Mouse (Mus musculus) forebrain, postnatal 0 days (tissue): Measurements from ENCODE around the gene Tmem100. TPM values are rescaled to one million over a fixed set of nuclear protein-coding genes. Genes with fewer than 3 reads are reported as not detected.
A peak's percentile ranks its signal among the peaks of the same experiment; 100 is the strongest.

Experiments used
- ATAC-seq: fragments of 200-750 bp; cut with Nextera tagmentation; 2 replicates; pipeline ENCODE4 v1.8.0; 2017; ENCODE audit warnings: mild to moderate bottlenecking, moderate library complexity
- DNase-seq: peaks from one replicate; pipeline ENCODE4 v3.0.0-alpha.2; 2015
- H3K27ac ChIP-seq: fragments of 300-500 bp; sonication (generic); 2 replicates; pipeline ENCODE4 v1.5.1; 2014; ENCODE audit warnings: low read depth, mild to moderate bottlenecking, antibody characterized with exemption, low read length, moderate library complexity, mixed read lengths
- H3K27me3 ChIP-seq: fragments of 300-500 bp; sonication (generic); 2 replicates; pipeline ENCODE4 v1.6.1; 2014; ENCODE audit warnings: mild to moderate bottlenecking, low read length, mixed read lengths; ENCODE audit not compliant: insufficient read depth
- H3K36me3 ChIP-seq: fragments of 300-500 bp; sonication (generic); 2 replicates; pipeline ENCODE4 v1.6.1; 2014; ENCODE audit warnings: mild to moderate bottlenecking, moderate library complexity; ENCODE audit not compliant: insufficient read depth
- H3K4me1 ChIP-seq: fragments of 300-500 bp; sonication (generic); 2 replicates; pipeline ENCODE4 v1.6.1; 2014; ENCODE audit warnings: antibody characterized with exemption; ENCODE audit not compliant: insufficient read depth
- H3K4me2 ChIP-seq: fragments of 300-500 bp; sonication (generic); 2 replicates; pipeline ENCODE4 v1.6.1; 2014; ENCODE audit warnings: low read depth, mild to moderate bottlenecking, moderate library complexity
- H3K4me3 ChIP-seq: fragments of 300-500 bp; sonication (generic); 2 replicates; pipeline ENCODE4 v1.5.1; 2014; ENCODE audit warnings: low read depth, low read length, mixed read lengths
- H3K9ac ChIP-seq: fragments of 300-500 bp; sonication (generic); 2 replicates; pipeline ENCODE4 v1.6.1; 2014; ENCODE audit warnings: mild to moderate bottlenecking
- H3K9me3 ChIP-seq: fragments of 300-500 bp; sonication (generic); 2 replicates; pipeline ENCODE4 v1.6.1; 2016; ENCODE audit warnings: low read length
- CTCF ChIP-seq: sonication (generic); IDR thresholded peaks from 2 replicates; pipeline ENCODE4 v1.5.1; 2016; ENCODE audit warnings: antibody characterized with exemption, control low read depth, low read depth
- WGBS: fragments of 180-500 bp; shearing (Covaris S2); extraction: QIAGEN DNeasy Blood & Tissue Kit; methylation state at CpG from one replicate; pipeline ENCODE4 v1.1.7; 2014; 5-methylcytosine and 5-hydroxymethylcytosine counted together
- polyA plus RNA-seq: library from polyadenylated mRNA; unstranded; fragments of >200 nt; fragmentation: Nextera tagmentation; extraction: Ambion mirVana; gene quantifications from 2 replicates; pipeline ENCODE4 v1.2.1, GENCODE M21; 2015
- total RNA-seq: library from RNA; depleted of rRNA; stranded (reverse); fragments of >200 nt; gene quantifications from 2 replicates; pipeline ENCODE4 v1.2.3, GENCODE M21; 2014; rRNA removed

Gene Tmem100
- total RNA-seq (7.7 and 13.5 TPM in 2 replicates), polyA plus RNA-seq (8.8 and 11.3 TPM in 2 replicates)

- 57% methylated on average over 13 of the region's 13 CpGs for WGBS
Observed at GRCm38 (mm10) chr11:90029841-90030398, at the start of gene Tmem100. TSS of gene Tmem100 (plus strand) at chr11:90030348.

GRCm38 (mm10) chr11:89982918-89983317 lies 47.2 kb upstream of the Tmem100 start:
- Histone ChIP-seq H3K4me2 (no peak overlapping the region), H3K4me3 (no peak overlapping the region), H3K4me1 (no peaks in the 10 kb centered on the region), H3K9me3 (no peaks in the 10 kb centered on the region), H3K27ac (no peak overlapping the region), H3K9ac (no peak overlapping the region), H3K27me3 (no peaks in the 10 kb centered on the region), H3K36me3 (no peaks in the 10 kb centered on the region)
- no peak for DNase-seq
- no peak for ATAC-seq
- WGBS, result 72% methylated on average over 2 of the region's 2 CpGs
- TF ChIP-seq CTCF, result 0 out of 2 replicates have a peak, but pooled peaks have one; percentile 12

More at GRCm38 (mm10) chr11:90029841-90030398, at the start of gene Tmem100:
- Histone ChIP-seq H3K9ac (no peak within 1 kb of the TSS; the same call in 1 of the 2 replicates), H3K27ac (no peak within 1 kb of the TSS), H3K4me1 (no peaks in the 10 kb centered on the region; the same call in 1 of the 2 replicates), H3K36me3 (no peaks in the 10 kb centered on the region), H3K27me3 (peaks cover 4% of the 10 kb centered on the region; the same call in 1 of the 2 replicates), H3K9me3 (no peaks in the 10 kb centered on the region), H3K4me2 (peak within 1 kb of the TSS; percentile 39), H3K4me3 (peak within 1 kb of the TSS; percentile 25)
- no peak for TF ChIP-seq CTCF
- no peak for ATAC-seq
- peak; percentile 6 for DNase-seq

- H3K9ac ChIP-seq, result no peak overlapping the region
- H3K36me3 ChIP-seq, result no peaks in the 10 kb centered on the region
- no peak for TF ChIP-seq CTCF
- H3K27me3 ChIP-seq, result no peaks in the 10 kb centered on the region
- DNase-seq (no peak), ATAC-seq (no peak)
- no peaks in the 10 kb centered on the region for H3K9me3 ChIP-seq
- no peak overlapping the region for H3K4me2 ChIP-seq
- H3K27ac ChIP-seq, result no peak overlapping the region
- no peaks in the 10 kb centered on the region for H3K4me1 ChIP-seq
- 93% methylated on average over 5 of the region's 5 CpGs for WGBS
- no peak overlapping the region for H3K4me3 ChIP-seq
Observed at GRCm38 (mm10) chr11:89984436-89984835, 45.7 kb upstream of the Tmem100 start.

GRCm38 (mm10) chr11:89985200-89986187 lies 44.7 kb upstream of the Tmem100 start:
- DNase-seq, result no peak
- no peak overlapping the region for H3K4me2 ChIP-seq
- no peak overlapping the region for H3K9ac ChIP-seq
- no peak for ATAC-seq
- no peaks in the 10 kb centered on the region for H3K27me3 ChIP-seq
- 35% methylated on average over 10 of the region's 10 CpGs for WGBS
- no peaks in the 10 kb centered on the region for H3K36me3 ChIP-seq
- no peak overlapping the region for H3K4me3 ChIP-seq
- H3K9me3 ChIP-seq, result no peaks in the 10 kb centered on the region
- no peak overlapping the region for H3K27ac ChIP-seq
- no peak for TF ChIP-seq CTCF
- no peaks in the 10 kb centered on the region for H3K4me1 ChIP-seq

- TF ChIP-seq CTCF, result no peak
- WGBS, result 85% methylated on average over 8 of the region's 8 CpGs
- Histone ChIP-seq H3K27me3 (no peaks in the 10 kb centered on the region), H3K9me3 (no peaks in the 10 kb centered on the region), H3K4me3 (no peak overlapping the region), H3K36me3 (no peaks in the 10 kb centered on the region), H3K4me2 (no peak overlapping the region), H3K27ac (no peak overlapping the region), H3K4me1 (no peaks in the 10 kb centered on the region), H3K9ac (no peak overlapping the region)
- DNase-seq (no peak), ATAC-seq (no peak)
Observed at GRCm38 (mm10) chr11:89986516-89986915, 43.6 kb upstream of the Tmem100 start.

GRCm38 (mm10) chr11:89988936-89989589 lies 41.1 kb upstream of the Tmem100 start:
- no peak overlapping the region for H3K9ac ChIP-seq
- DNase-seq, result peak; percentile 89
- no peaks in the 10 kb centered on the region for H3K27me3 ChIP-seq

More at GRCm38 (mm10) chr11:89988936-89989589, 41.1 kb upstream of the Tmem100 start:
- Histone ChIP-seq H3K36me3 (no peaks in the 10 kb centered on the region), H3K4me2 (no peak overlapping the region), H3K27ac (no peak overlapping the region), H3K4me1 (no peaks in the 10 kb centered on the region), H3K4me3 (no peak overlapping the region), H3K9me3 (no peaks in the 10 kb centered on the region)
- peak; percentile 68 for ATAC-seq
- peak; percentile 89 for TF ChIP-seq CTCF
- WGBS, result 19% methylated on average over 8 of the region's 8 CpGs
